Mouse (Mus musculus): ENCODE measurements at regions not wholly inside any gene's neighbourhood (a gene's known extent, or its start where the extent isn't known, plus 50 kb on each side); places are given as distances from the start of the nearest gene placed in this dataset.

DNA sequence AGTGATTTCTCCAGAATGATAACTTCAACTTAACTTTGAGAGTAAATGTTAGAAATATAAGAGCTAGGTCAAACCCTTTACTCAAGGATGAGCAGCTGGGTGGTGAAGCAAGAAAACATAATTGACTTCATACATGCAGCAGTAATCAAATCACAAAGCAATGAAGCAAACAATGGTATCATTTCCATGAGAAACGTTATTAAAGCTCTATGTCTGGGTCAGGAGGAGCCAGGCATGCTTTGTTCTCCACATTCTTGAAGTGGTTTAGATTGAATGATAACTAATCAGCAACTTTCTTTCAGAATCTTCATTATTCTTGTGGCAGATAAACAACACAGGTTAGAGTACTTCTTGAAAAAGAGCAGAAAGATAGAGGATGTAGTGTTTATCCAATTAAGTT is 577.8 kb downstream of the Cetn3 start:
- TF ChIP-seq CTCF (conservative IDR thresholded peaks at IDR 0.05; ENCODE audit: low read length) (no peak), POU5F1 (IDR thresholded peaks at IDR 0.05; ENCODE audit: borderline replicate concordance, low read length) (no peak), NANOG (IDR thresholded peaks at IDR 0.05; ENCODE audit: borderline replicate concordance, low read length) (no peak)

Measured in E14TG2a.4 (cell line).